Mouse (Mus musculus): ENCODE measurements around the gene Aqp7. TPM values are rescaled to one million over a fixed set of nuclear protein-coding genes. Genes with fewer than 3 reads are reported as not detected.
"Not testable (repeated sequence)": the region's sequence is repeated elsewhere in the genome, so short reads cannot be mapped to it uniquely, and the experiment has no call there.

Aqp7 gene
- total and polyA plus RNA-seq, 3 experiments: 0.10 TPM; not detected in 2

DNA sequence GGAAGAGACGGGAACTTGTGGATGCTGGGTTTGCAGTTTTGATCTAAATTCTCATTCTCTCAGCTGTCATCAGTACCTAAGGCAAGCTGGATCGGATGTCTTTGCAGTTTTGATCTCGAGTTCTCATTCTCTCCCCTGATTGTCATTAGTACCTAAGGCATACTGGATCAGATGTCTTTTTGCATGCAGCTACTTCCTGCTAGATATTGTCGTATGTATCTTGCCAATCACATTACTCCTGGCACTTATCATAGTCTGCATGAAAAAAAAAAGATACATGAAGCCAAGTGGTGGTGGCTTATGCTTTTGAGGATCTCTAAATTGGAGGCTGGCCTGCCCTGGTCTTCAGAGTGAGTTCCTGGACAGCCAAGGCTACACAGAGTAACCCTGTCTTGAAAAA is 36.9 kb upstream of the Aqp7 start:
- in situ Hi-C loops (cut with MboI; ENCODE audit: low pct_ligation_motif_present, low pct_unique_long_range_greater_than_20kb, low sequenced_read_pairs) (no loop called here), dilution Hi-C loops (cut with MboI; ENCODE audit: extremely low pct_ligation_motif_present, extremely low pct_unique_long_range_greater_than_20kb, low sequenced_read_pairs) (no loop called here)
- no peak for DNase-seq (ENCODE audit: extremely low read depth)
- TF ChIP-seq GABPA (IDR thresholded peaks at IDR 0.05; ENCODE audit: insufficient replicate concordance, low read depth, low read length) (no peak), SMC3 (IDR thresholded peaks at IDR 0.05; ENCODE audit: low read depth, low read length) (no peak), ELF1 (IDR thresholded peaks at IDR 0.05; ENCODE audit: low read depth, low read length) (no peak), BHLHE40 (IDR thresholded peaks at IDR 0.05; ENCODE audit: low read depth, low read length) (no peak), ETS1 (conservative IDR thresholded peaks at IDR 0.05; ENCODE audit: low read depth, low read length) (no peak), MYC (IDR thresholded peaks at IDR 0.05; ENCODE audit: low read depth, low read length) (no peak), JUN (IDR thresholded peaks at IDR 0.05; ENCODE audit: insufficient read depth, low read depth, low read length) (no peak)
- H3K4me3 ChIP-seq (replicated peaks in 1 of 3; ENCODE audit: low read depth in 2 of 3, low read length in 2 of 3, poor library complexity in 1 of 3): no peak overlapping the region
- no peak overlapping the region for H3K4me2 ChIP-seq (ENCODE audit: insufficient read depth, low read depth, poor library complexity, severe bottlenecking)
- H3K9me3 ChIP-seq (replicated peaks; ENCODE audit: low read length): peaks cover 2% of the 10 kb centered on the region
- no peak overlapping the region for H3K27ac ChIP-seq (ENCODE audit: insufficient read depth, low read depth)
- no peak overlapping the region for H3K9ac ChIP-seq (ENCODE audit: insufficient read depth, low read depth)
- H3K36me3 ChIP-seq (replicated peaks in 1 of 2; ENCODE audit: control insufficient read depth in 1 of 2, insufficient read depth in 1 of 2, low read length in 1 of 2): no peaks in the 10 kb centered on the region
- no peaks in the 10 kb centered on the region for H3K79me2 ChIP-seq (replicated peaks; ENCODE audit: control insufficient read depth, extremely low read depth, insufficient read depth, poor library complexity, severe bottlenecking)
- H3K27me3 ChIP-seq (replicated peaks): peaks cover 69% of the 10 kb centered on the region
- peaks cover 0 to 4% of the 10 kb centered on the region in 2 experiments; a peak in 1 of 4 replicates for H3K4me1 ChIP-seq (ENCODE audit: control insufficient read depth in 1 of 2, insufficient read depth in 2 of 2)

DNA sequence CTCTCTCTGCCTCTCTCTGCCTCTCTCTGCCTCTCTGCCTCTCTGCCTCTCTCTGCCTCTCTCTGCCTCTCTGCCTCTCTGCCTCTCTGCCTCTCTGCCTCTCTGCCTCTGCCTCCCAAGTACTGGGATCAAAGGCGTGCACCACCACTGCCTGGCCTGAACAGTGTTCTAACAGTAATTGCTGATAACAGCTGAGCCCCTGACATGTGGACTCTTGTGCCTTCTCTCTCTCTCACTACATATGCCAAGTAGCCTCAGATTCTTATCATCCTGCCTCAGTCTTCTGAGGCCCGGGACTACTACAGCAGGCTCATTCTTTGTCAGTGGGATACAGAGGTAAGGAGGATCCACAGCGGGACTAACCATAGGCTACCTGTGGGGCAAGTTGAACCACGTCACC is 34.9 kb upstream of the Aqp7 start:
- DNase-seq (ENCODE audit: extremely low read depth); H3K4me1 ChIP-seq (ENCODE audit: control insufficient read depth in 1 of 2, insufficient read depth in 2 of 2); in situ Hi-C loops (cut with MboI; ENCODE audit: low pct_ligation_motif_present, low pct_unique_long_range_greater_than_20kb, low sequenced_read_pairs); dilution Hi-C loops (cut with MboI; ENCODE audit: extremely low pct_ligation_motif_present, extremely low pct_unique_long_range_greater_than_20kb, low sequenced_read_pairs); H3K27ac ChIP-seq (ENCODE audit: insufficient read depth, low read depth); H3K9me3 ChIP-seq (replicated peaks; ENCODE audit: low read length); H3K36me3 ChIP-seq (replicated peaks in 1 of 2; ENCODE audit: control insufficient read depth in 1 of 2, insufficient read depth in 1 of 2, low read length in 1 of 2); H3K4me3 ChIP-seq (replicated peaks in 1 of 3; ENCODE audit: low read depth in 2 of 3, low read length in 2 of 3, poor library complexity in 1 of 3); H3K79me2 ChIP-seq (replicated peaks; ENCODE audit: control insufficient read depth, extremely low read depth, insufficient read depth, poor library complexity, severe bottlenecking); H3K4me2 ChIP-seq (ENCODE audit: insufficient read depth, low read depth, poor library complexity, severe bottlenecking); H3K9ac ChIP-seq (ENCODE audit: insufficient read depth, low read depth): not testable (repeated sequence)
- H3K27me3 ChIP-seq (replicated peaks): peaks cover 62% of the 10 kb centered on the region

GRCm38 (mm10) chr4:41081733-41082132 is 33.8 kb upstream of the Aqp7 start:
- Histone ChIP-seq H3K4me1 (ENCODE audit: control insufficient read depth in 1 of 2, insufficient read depth in 2 of 2) (peaks cover 0 to under 1% of the 10 kb centered on the region in 2 experiments; a peak in 1 of 4 replicates), H3K4me3 (replicated peaks in 1 of 3; ENCODE audit: low read depth in 2 of 3, low read length in 2 of 3, poor library complexity in 1 of 3) (no peak overlapping the region), H3K27ac (ENCODE audit: insufficient read depth, low read depth) (no peak overlapping the region), H3K36me3 (replicated peaks in 1 of 2; ENCODE audit: control insufficient read depth in 1 of 2, insufficient read depth in 1 of 2, low read length in 1 of 2) (no peaks in the 10 kb centered on the region), H3K9me3 (replicated peaks; ENCODE audit: low read length) (peaks cover 2% of the 10 kb centered on the region), H3K79me2 (replicated peaks; ENCODE audit: control insufficient read depth, extremely low read depth, insufficient read depth, poor library complexity, severe bottlenecking) (no peaks in the 10 kb centered on the region), H3K27me3 (replicated peaks) (peaks cover 60% of the 10 kb centered on the region), H3K4me2 (ENCODE audit: insufficient read depth, low read depth, poor library complexity, severe bottlenecking) (no peak overlapping the region), H3K9ac (ENCODE audit: insufficient read depth, low read depth) (no peak overlapping the region)
- DNase-seq (ENCODE audit: extremely low read depth): no peak
- in situ Hi-C loops (cut with MboI; ENCODE audit: low pct_ligation_motif_present, low pct_unique_long_range_greater_than_20kb, low sequenced_read_pairs) (no loop called here), dilution Hi-C loops (cut with MboI; ENCODE audit: extremely low pct_ligation_motif_present, extremely low pct_unique_long_range_greater_than_20kb, low sequenced_read_pairs) (no loop called here)
- no peak for TF ChIP-seq IRF4 (IDR thresholded peaks at IDR 0.05; ENCODE audit: low read depth, low read length)
- no peak for TF ChIP-seq NRF1 (IDR thresholded peaks at IDR 0.05; ENCODE audit: low read depth, low read length)
- no peak for TF ChIP-seq MEF2A (IDR thresholded peaks at IDR 0.05; ENCODE audit: borderline replicate concordance, low read depth, low read length)
- no peak for TF ChIP-seq JUN (IDR thresholded peaks at IDR 0.05; ENCODE audit: insufficient read depth, low read depth, low read length)
- TF ChIP-seq ZMIZ1 (IDR thresholded peaks at IDR 0.05; ENCODE audit: low read depth, low read length): no peak
- TF ChIP-seq TCF12 (IDR thresholded peaks at IDR 0.05; ENCODE audit: low read depth, low read length): no peak
- no peak for TF ChIP-seq ZKSCAN1 (IDR thresholded peaks at IDR 0.05; ENCODE audit: borderline replicate concordance, low read depth, low read length)
- no peak for TF ChIP-seq NELFE (IDR thresholded peaks at IDR 0.05; ENCODE audit: low read depth, low read length)
- TF ChIP-seq MAFK (IDR thresholded peaks at IDR 0.05; ENCODE audit: insufficient replicate concordance, low read length): no peak
- no peak for TF ChIP-seq TBP (conservative IDR thresholded peaks at IDR 0.05; ENCODE audit: low read depth, low read length)
- no peak for TF ChIP-seq SMC3 (IDR thresholded peaks at IDR 0.05; ENCODE audit: low read depth, low read length)
- TF ChIP-seq BHLHE40 (IDR thresholded peaks at IDR 0.05; ENCODE audit: low read depth, low read length): no peak
- no peak for TF ChIP-seq GABPA (IDR thresholded peaks at IDR 0.05; ENCODE audit: insufficient replicate concordance, low read depth, low read length)
- no peak for TF ChIP-seq CTCF (conservative IDR thresholded peaks at IDR 0.05 in 1 of 2, IDR thresholded peaks at IDR 0.05 in 1 of 2; ENCODE audit: low read depth in 2 of 2, low read length in 2 of 2)
- TF ChIP-seq USF1 (IDR thresholded peaks at IDR 0.05; ENCODE audit: low read depth, low read length): no peak
- no peak for TF ChIP-seq ETS1 (conservative IDR thresholded peaks at IDR 0.05; ENCODE audit: low read depth, low read length)

Measured in CH12.LX (cell line).